In genomic region chr1:185065056-185065455, GRCm38 (mm10) we compare ENCODE assay signal across 12 mouse cellular contexts.
"Had no signal": no experiment of that assay in that cellular context is flagged by ENCODE, and none has a peak within 500 bp of the region (broad histone marks: within the 10 kb centered on the region; RNA-seq: fewer than 3 reads in every experiment).

No protein-coding gene starts in this region.

- DNase-seq: kidney, adult 11 months; kidney, postnatal 25 days; liver, embryonic 13.5 days; liver, postnatal 0 days; lung, postnatal 36 days; right cerebral cortex, adult 18-20 months; right cerebral cortex, postnatal 25 days; thymus, postnatal 36 days had no signal

- H3K36me3 ChIP-seq: limb, embryonic 10.5 days; liver, embryonic 13.5 days; midbrain, embryonic 13.5 days; neural tube, embryonic 15.5 days had no signal

- H3K9ac ChIP-seq: liver, embryonic 13.5 days; liver, postnatal 0 days; midbrain, embryonic 13.5 days; neural tube, embryonic 15.5 days had no signal

- H3K9me3 ChIP-seq: limb, embryonic 10.5 days; liver, embryonic 13.5 days; midbrain, embryonic 13.5 days; neural tube, embryonic 15.5 days had no signal

- ATAC-seq: liver, postnatal 0 days; midbrain, embryonic 13.5 days had no signal

- H3K4me2 ChIP-seq: liver, embryonic 13.5 days; midbrain, embryonic 13.5 days; neural tube, embryonic 15.5 days had no signal

- H3K27ac ChIP-seq: left cerebral cortex, adult 2 months; limb, embryonic 10.5 days; liver, embryonic 13.5 days; midbrain, embryonic 13.5 days; neural tube, embryonic 15.5 days had no signal

- H3K27me3 ChIP-seq: liver, embryonic 13.5 days; midbrain, embryonic 13.5 days; neural tube, embryonic 15.5 days had no signal

- H3K4me3 ChIP-seq: left cerebral cortex, adult 2 months; limb, embryonic 10.5 days; liver, embryonic 13.5 days; midbrain, embryonic 13.5 days; neural tube, embryonic 15.5 days had no signal

- H3K4me1 ChIP-seq: limb, embryonic 10.5 days; liver, embryonic 13.5 days; midbrain, embryonic 13.5 days; neural tube, embryonic 15.5 days had no signal
